Mouse (Mus musculus) heart, postnatal 25 days (tissue): Measurements from ENCODE around the gene Nadk2. TPM values are rescaled to one million over a fixed set of nuclear protein-coding genes. Genes with fewer than 3 reads are reported as not detected.

Experiments
- DNase-seq: peaks from one replicate; pipeline ENCODE4 v3.0.0; 2022; ENCODE audit warnings: low spot score
- intact Hi-C: fragments of 180-260 bp; cut with DNase I; formaldehyde crosslinking; loops from one replicate; pipeline ENCODE4 v1.15.1; 2025
- total RNA-seq, 2 experiments: library from RNA; stranded (reverse); gene quantifications; 2 replicates each; pipeline ENCODE4 v1.2.3; 2021

Nadk2 gene
- total RNA-seq, 2 experiments from 2014 or later: 53.9 to 54.1 TPM

- intact Hi-C loops: no loop called here
- DNase-seq: no peak
Measured at GRCm38 (mm10) chr15:9087421-9087820, 16.4 kb downstream of the Nadk2 start.

GRCm38 (mm10) chr15:9087895-9088682, 17.0 kb downstream of the Nadk2 start:
- DNase-seq: no peak
- intact Hi-C loops: no loop called here

GRCm38 (mm10) chr15:9088683-9089072, 17.6 kb downstream of the Nadk2 start:
- no peak for DNase-seq
- intact Hi-C loops: no loop called here

- DNase-seq: no peak
- intact Hi-C loops: no loop called here
Measured at GRCm38 (mm10) chr15:9089136-9089720, 18.2 kb downstream of the Nadk2 start.

- no peak for DNase-seq
- intact Hi-C loops: no loop called here
Measured at GRCm38 (mm10) chr15:9090662-9091061, 19.6 kb downstream of the Nadk2 start.

GRCm38 (mm10) chr15:9093598-9094365, 22.7 kb downstream of the Nadk2 start:
- DNase-seq: no peak
- intact Hi-C loops: no loop called here

GRCm38 (mm10) chr15:9094366-9094750, 23.3 kb downstream of the Nadk2 start:
- intact Hi-C loops: no loop called here
- no peak for DNase-seq

- no peak for DNase-seq
- intact Hi-C loops: no loop called here
Measured at GRCm38 (mm10) chr15:9096865-9097264, 25.8 kb downstream of the Nadk2 start.

- intact Hi-C loops: no loop called here
- DNase-seq: no peak
Measured at GRCm38 (mm10) chr15:9100446-9101077, 29.5 kb downstream of the Nadk2 start.

GRCm38 (mm10) chr15:9106303-9107074, 35.4 kb downstream of the Nadk2 start:
- no peak for DNase-seq
- intact Hi-C loops: no loop called here

GRCm38 (mm10) chr15:9110526-9111347, 39.7 kb downstream of the Nadk2 start:
- no peak for DNase-seq
- intact Hi-C loops: no loop called here

GRCm38 (mm10) chr15:9111648-9112047, 40.6 kb downstream of the Nadk2 start:
- no peak for DNase-seq
- intact Hi-C loops: no loop called here

GRCm38 (mm10) chr15:9113556-9113955, 42.5 kb downstream of the Nadk2 start:
- no peak for DNase-seq
- intact Hi-C loops: no loop called here

GRCm38 (mm10) chr15:9114131-9114530, 43.1 kb downstream of the Nadk2 start:
- DNase-seq: no peak
- intact Hi-C loops: no loop called here

GRCm38 (mm10) chr15:9114599-9114998, 43.5 kb downstream of the Nadk2 start:
- intact Hi-C loops: no loop called here
- DNase-seq: no peak

GRCm38 (mm10) chr15:9118852-9119251, 47.8 kb downstream of the Nadk2 start:
- DNase-seq: no peak
- intact Hi-C loops: no loop called here

- intact Hi-C loops: loop anchor here (2.0 kb wide), 1 partner anchor 489 kb away; no protein-coding TSS in a partner anchor
- no peak for DNase-seq
Measured at GRCm38 (mm10) chr15:9120081-9120480, 49.0 kb downstream of the Nadk2 start.

- intact Hi-C loops: no loop called here
- DNase-seq: no peak
Measured at GRCm38 (mm10) chr15:9122989-9123388, 51.9 kb downstream of the Nadk2 start.

- intact Hi-C loops: no loop called here
- no peak for DNase-seq
Measured at GRCm38 (mm10) chr15:9124856-9125255, 53.8 kb downstream of the Nadk2 start.
